Mouse (Mus musculus): Measurements from ENCODE around the gene Pick1.
"Not testable (repeated sequence)": the region's sequence is repeated elsewhere in the genome, so short reads cannot be mapped to it uniquely, and the experiment has no call there.

Gene Pick1

GRCm38 (mm10) chr15:79224685-79225084 lies 4.3 kb upstream of the Pick1 start:
- peak; percentile 79 for DNase-seq (ENCODE audit: low read depth, low spot score)

- DNase-seq (ENCODE audit: low read depth, low spot score) = not testable (repeated sequence)
Observed at GRCm38 (mm10) chr15:79225780-79226179, 3.2 kb upstream of the Pick1 start.

GRCm38 (mm10) chr15:79235268-79235667 lies 6.3 kb downstream of the Pick1 start:
- DNase-seq (ENCODE audit: low read depth, low spot score) = no peak

- no peak for DNase-seq (ENCODE audit: low read depth, low spot score)
Observed at GRCm38 (mm10) chr15:79238036-79238435, 9.1 kb downstream of the Pick1 start.

- DNase-seq (ENCODE audit: low read depth, low spot score) = no peak
Observed at GRCm38 (mm10) chr15:79242574-79243233, 13.7 kb downstream of the Pick1 start.

- peak; percentile 99 for DNase-seq (ENCODE audit: low read depth, low spot score)
Observed at GRCm38 (mm10) chr15:79243234-79244042, 14.5 kb downstream of the Pick1 start.

- DNase-seq (ENCODE audit: low read depth, low spot score) = peak; percentile 40
Observed at GRCm38 (mm10) chr15:79244071-79244893, 15.3 kb downstream of the Pick1 start.

- no peak for DNase-seq (ENCODE audit: low read depth, low spot score)
Observed at GRCm38 (mm10) chr15:79245321-79245720, 16.3 kb downstream of the Pick1 start.

- no peak for DNase-seq (ENCODE audit: low read depth, low spot score)
Observed at GRCm38 (mm10) chr15:79250236-79250635, 21.3 kb downstream of the Pick1 start.

GRCm38 (mm10) chr15:79251168-79251567 lies 22.2 kb downstream of the Pick1 start:
- no peak for DNase-seq (ENCODE audit: low read depth, low spot score)

- no peak for DNase-seq (ENCODE audit: low read depth, low spot score)
Observed at GRCm38 (mm10) chr15:79251781-79252491, 23.0 kb downstream of the Pick1 start.

- no peak for DNase-seq (ENCODE audit: low read depth, low spot score)
Observed at GRCm38 (mm10) chr15:79252580-79252979, 23.6 kb downstream of the Pick1 start.

- no peak for DNase-seq (ENCODE audit: low read depth, low spot score)
Observed at GRCm38 (mm10) chr15:79254661-79255060, 25.7 kb downstream of the Pick1 start, which contains the start of gene Slc16a8. Gene Slc16a8 (minus strand): TSS chr15:79254761.

- DNase-seq (ENCODE audit: low read depth, low spot score) = no peak
Observed at GRCm38 (mm10) chr15:79258521-79258920, 29.5 kb downstream of the Pick1 start.

- no peak for DNase-seq (ENCODE audit: low read depth, low spot score)
Observed at GRCm38 (mm10) chr15:79261095-79261725, 32.2 kb downstream of the Pick1 start.

- DNase-seq (ENCODE audit: low read depth, low spot score) = no peak
Observed at GRCm38 (mm10) chr15:79261757-79262156, 32.8 kb downstream of the Pick1 start.

- DNase-seq (ENCODE audit: low read depth, low spot score) = no peak
Observed at GRCm38 (mm10) chr15:79262375-79262774, 33.4 kb downstream of the Pick1 start.

GRCm38 (mm10) chr15:79262786-79263309 lies 33.9 kb downstream of the Pick1 start:
- DNase-seq (ENCODE audit: low read depth, low spot score) = no peak

- no peak for DNase-seq (ENCODE audit: low read depth, low spot score)
Observed at GRCm38 (mm10) chr15:79263726-79264125, 34.8 kb downstream of the Pick1 start.

GRCm38 (mm10) chr15:79265384-79265783 lies 36.4 kb downstream of the Pick1 start:
- DNase-seq (ENCODE audit: low read depth, low spot score) = no peak

GRCm38 (mm10) chr15:79268521-79268920 lies 39.5 kb downstream of the Pick1 start:
- DNase-seq (ENCODE audit: low read depth, low spot score) = no peak

Data from skeletal muscle tissue, adult 2 months (tissue).